In genomic region chr4:24577594-24577993, GRCm38 (mm10) we compare ENCODE assay signal across 28 mouse cellular contexts.
DNase-seq lines count a peak whose midpoint lies in the region; ATAC-seq and TF ChIP-seq lines count a peak whose summit lies in the region.
"Had no signal": no experiment of that assay in that cellular context is flagged by ENCODE, and none has a peak within 500 bp of the region (broad histone marks: within the 10 kb centered on the region; RNA-seq: fewer than 3 reads in every experiment).

No protein-coding gene starts in this region.

- H3K9ac ChIP-seq in ES-E14 (ENCODE audit: insufficient read depth, low read depth, low read length, poor library complexity, severe bottlenecking) = no peak overlapping the region
- H3K9ac ChIP-seq in liver, embryonic 11.5 days (ENCODE audit: low read depth, low read length) = no peak overlapping the region
- H3K9ac ChIP-seq in liver, embryonic 14.5 days (replicated peaks) = no peak overlapping the region
- no peak overlapping the region for H3K9ac ChIP-seq in liver, postnatal 0 days (replicated peaks)
- no peak overlapping the region for H3K9ac ChIP-seq in hindbrain, embryonic 16.5 days (ENCODE audit: low read depth, low read length)
- no peak overlapping the region for H3K9ac ChIP-seq in kidney, embryonic 16.5 days (replicated peaks; ENCODE audit: low read length)
- H3K9ac ChIP-seq: embryonic facial prominence, embryonic 13.5 days; forebrain, embryonic 12.5 days; hindbrain, embryonic 12.5 days; hindbrain, embryonic 15.5 days had no signal

- H3K36me3 ChIP-seq in ES-E14 (ENCODE audit: control insufficient read depth, insufficient read depth, low read length, poor library complexity, severe bottlenecking) = peaks cover 6% of the 10 kb centered on the region
- peaks cover 19% of the 10 kb centered on the region for H3K36me3 ChIP-seq in liver, embryonic 11.5 days (ENCODE audit: control insufficient read depth, insufficient read depth, low read length)
- H3K36me3 ChIP-seq in liver, embryonic 14.5 days (replicated peaks; ENCODE audit: control insufficient read depth, insufficient read depth, low read depth) = peaks cover 4% of the 10 kb centered on the region
- H3K36me3 ChIP-seq in liver, postnatal 0 days (replicated peaks; ENCODE audit: insufficient read depth, low read length) = peaks cover 6% of the 10 kb centered on the region; the same call in 1 of the 2 replicates
- H3K36me3 ChIP-seq in hindbrain, embryonic 16.5 days (ENCODE audit: control insufficient read depth, insufficient read depth, low read length) = no peaks in the 10 kb centered on the region
- H3K36me3 ChIP-seq in kidney, embryonic 16.5 days (ENCODE audit: insufficient read depth, low read length) = peaks cover 9% of the 10 kb centered on the region
- H3K36me3 ChIP-seq: hindbrain, embryonic 12.5 days; hindbrain, embryonic 15.5 days had no signal

- H3K27ac ChIP-seq in ES-E14 (ENCODE audit: insufficient read depth, low read depth, low read length, poor library complexity, severe bottlenecking) = 0 out of 2 replicates have a peak overlapping the region, but pooled peaks have one; percentile 22
- H3K27ac ChIP-seq in liver, embryonic 11.5 days (ENCODE audit: low read depth, low read length) = no peak overlapping the region
- H3K27ac ChIP-seq in liver, embryonic 14.5 days = no peak overlapping the region
- H3K27ac ChIP-seq in liver, postnatal 0 days (ENCODE audit: low read depth) = no peak overlapping the region
- H3K27ac ChIP-seq in hindbrain, embryonic 16.5 days (ENCODE audit: low read depth, low read length) = no peak overlapping the region
- no peak overlapping the region for H3K27ac ChIP-seq in kidney, embryonic 16.5 days (ENCODE audit: low read length)
- H3K27ac ChIP-seq: embryonic facial prominence, embryonic 10.5 days; embryonic facial prominence, embryonic 13.5 days; forebrain, embryonic 12.5 days; hindbrain, embryonic 12.5 days; hindbrain, embryonic 15.5 days had no signal

- 0 out of 2 replicates have a peak, but pooled peaks cover 3% of the 10 kb centered on the region for H3K9me3 ChIP-seq in ES-E14 (ENCODE audit: control insufficient read depth, insufficient read depth, low read depth, low read length)
- no peaks in the 10 kb centered on the region for H3K9me3 ChIP-seq in liver, embryonic 11.5 days (ENCODE audit: control insufficient read depth, low read length)
- no peaks in the 10 kb centered on the region for H3K9me3 ChIP-seq in liver, embryonic 14.5 days (ENCODE audit: control insufficient read depth, low read length)
- no peaks in the 10 kb centered on the region for H3K9me3 ChIP-seq in liver, postnatal 0 days (ENCODE audit: low read length)
- peaks cover 3% of the 10 kb centered on the region; the same call in 1 of the 2 replicates for H3K9me3 ChIP-seq in hindbrain, embryonic 16.5 days (ENCODE audit: control insufficient read depth, low read length)
- 0 out of 2 replicates have a peak, but pooled peaks cover 5% of the 10 kb centered on the region for H3K9me3 ChIP-seq in kidney, embryonic 16.5 days (ENCODE audit: low read length)
- H3K9me3 ChIP-seq: embryonic facial prominence, embryonic 13.5 days; forebrain, embryonic 12.5 days; G1E; hindbrain, embryonic 12.5 days; hindbrain, embryonic 15.5 days had no signal

- no peak for TF ChIP-seq CTCF in liver, embryonic 14.5 days (IDR thresholded peaks at IDR 0.05; ENCODE audit: low read depth)
- TF ChIP-seq CTCF in liver, postnatal 0 days (IDR thresholded peaks at IDR 0.05; ENCODE audit: low read depth) = no peak

- ATAC-seq in liver, embryonic 11.5 days (replicated peaks; ENCODE audit: low FRiP score) = peak; percentile 39; the same call in 1 of the 2 replicates
- ATAC-seq in liver, embryonic 14.5 days (ENCODE audit: insufficient read depth) = peak; percentile 65; the same call in 1 of the 2 replicates
- ATAC-seq in liver, postnatal 0 days = no peak
- no peak for ATAC-seq in hindbrain, embryonic 16.5 days
- ATAC-seq in kidney, embryonic 16.5 days (ENCODE audit: low FRiP score, low TSS enrichment) = no peak
- ATAC-seq: CD4-positive, CD25-positive, alpha-beta regulatory T cell, adult 4 months; forebrain, embryonic 16.5 days; Patski had no signal

- 0 out of 2 replicates have a peak, but pooled peaks have one; percentile 17 for TF ChIP-seq EP300 in liver, embryonic 14.5 days (IDR thresholded peaks at IDR 0.05; ENCODE audit: low read depth)
- TF ChIP-seq EP300 in liver, postnatal 0 days (IDR thresholded peaks at IDR 0.05; ENCODE audit: low read depth) = 0 out of 2 replicates have a peak, but pooled peaks have one; percentile 34

- in situ Hi-C loops in ES-E14 (cut with MboI; ENCODE audit: low sequenced_read_pairs in 2 of 2, unreplicated experiment in 2 of 2) = no loop called here

- H3K27me3 ChIP-seq in liver, embryonic 11.5 days (replicated peaks; ENCODE audit: control insufficient read depth, insufficient read depth, low read length) = no peaks in the 10 kb centered on the region
- H3K27me3 ChIP-seq in liver, embryonic 14.5 days (ENCODE audit: control insufficient read depth, insufficient read depth, low read length) = no peaks in the 10 kb centered on the region
- no peaks in the 10 kb centered on the region for H3K27me3 ChIP-seq in liver, postnatal 0 days (ENCODE audit: insufficient read depth, low read length)
- H3K27me3 ChIP-seq in hindbrain, embryonic 16.5 days (replicated peaks; ENCODE audit: control insufficient read depth, insufficient read depth, low read length) = no peaks in the 10 kb centered on the region
- H3K27me3 ChIP-seq in kidney, embryonic 16.5 days (ENCODE audit: insufficient read depth, low read length) = no peaks in the 10 kb centered on the region
- H3K27me3 ChIP-seq: embryonic facial prominence, embryonic 13.5 days; forebrain, embryonic 12.5 days; hindbrain, embryonic 12.5 days; hindbrain, embryonic 15.5 days; Patski had no signal

- H3K4me3 ChIP-seq in ES-E14 (ENCODE audit: insufficient read depth in 1 of 2, low read depth in 1 of 2, low read length in 2 of 2, poor library complexity in 1 of 2, severe bottlenecking in 1 of 2) = no peak overlapping the region
- H3K4me3 ChIP-seq in liver, embryonic 11.5 days (ENCODE audit: low read depth, low read length) = no peak overlapping the region
- no peak overlapping the region for H3K4me3 ChIP-seq in liver, embryonic 14.5 days (ENCODE audit: insufficient read depth in 1 of 2, low read depth in 2 of 2, low read length in 2 of 2)
- H3K4me3 ChIP-seq in liver, postnatal 0 days (ENCODE audit: low read depth, low read length) = no peak overlapping the region
- H3K4me3 ChIP-seq in hindbrain, embryonic 16.5 days (ENCODE audit: low read length) = no peak overlapping the region
- H3K4me3 ChIP-seq in kidney, embryonic 16.5 days (ENCODE audit: low read length) = no peak overlapping the region
- H3K4me3 ChIP-seq: embryonic facial prominence, embryonic 10.5 days; embryonic facial prominence, embryonic 13.5 days; erythroblast, embryonic 14.5 days; forebrain, embryonic 12.5 days; hindbrain, embryonic 12.5 days; hindbrain, embryonic 15.5 days had no signal

- no peak for DNase-seq in ES-E14 (ENCODE audit: low read depth, low spot score)
- DNase-seq in liver, embryonic 11.5 days (ENCODE audit: low spot score) = no peak
- no peak for DNase-seq in liver, embryonic 14.5 days (ENCODE audit: low read depth in 3 of 3, low spot score in 3 of 3)
- DNase-seq in liver, postnatal 0 days = no peak
- no peak for DNase-seq in left cerebral cortex, postnatal 36 days (ENCODE audit: low spot score in 2 of 2)
- DNase-seq in heart, adult 18-20 months = no peak
- DNase-seq: adrenal gland, adult 2 months; adrenal gland, postnatal 14 days; cerebellum, adult 11-12 months; cerebellum, adult 8-10 months; cerebellum, postnatal 10 days; cerebellum, postnatal 36 days; embryo, embryonic 11 days; gastrocnemius, postnatal 10 days; gastrocnemius, postnatal 36 days had no signal

- H3K4me1 ChIP-seq in ES-E14 (ENCODE audit: control insufficient read depth in 2 of 2, insufficient read depth in 2 of 2, low read length in 2 of 2, poor library complexity in 1 of 2) = no peaks in the 10 kb centered on the region
- no peaks in the 10 kb centered on the region for H3K4me1 ChIP-seq in liver, embryonic 11.5 days (replicated peaks; ENCODE audit: control insufficient read depth, insufficient read depth, low read length)
- no peaks in the 10 kb centered on the region for H3K4me1 ChIP-seq in liver, embryonic 14.5 days (replicated peaks; ENCODE audit: control insufficient read depth in 2 of 2, insufficient read depth in 2 of 2, low read length in 1 of 2)
- H3K4me1 ChIP-seq in liver, postnatal 0 days (ENCODE audit: insufficient read depth) = no peaks in the 10 kb centered on the region
- H3K4me1 ChIP-seq in hindbrain, embryonic 16.5 days (ENCODE audit: control insufficient read depth, insufficient read depth, low read depth, low read length) = no peaks in the 10 kb centered on the region
- no peaks in the 10 kb centered on the region for H3K4me1 ChIP-seq in kidney, embryonic 16.5 days (ENCODE audit: insufficient read depth, low read length)
- H3K4me1 ChIP-seq: embryonic facial prominence, embryonic 10.5 days; embryonic facial prominence, embryonic 13.5 days; forebrain, embryonic 12.5 days; hindbrain, embryonic 12.5 days; hindbrain, embryonic 15.5 days had no signal

- intact Hi-C loops in left cerebral cortex, postnatal 36 days (cut with DNase I) = no loop called here

- H3K4me2 ChIP-seq in liver, embryonic 11.5 days = no peak overlapping the region
- no peak overlapping the region for H3K4me2 ChIP-seq in liver, embryonic 14.5 days (ENCODE audit: low read depth)
- no peak overlapping the region for H3K4me2 ChIP-seq in liver, postnatal 0 days (ENCODE audit: low read depth, low read length)
- no peak overlapping the region for H3K4me2 ChIP-seq in hindbrain, embryonic 16.5 days (ENCODE audit: low read length)
- H3K4me2 ChIP-seq in kidney, embryonic 16.5 days (replicated peaks; ENCODE audit: low read depth, low read length) = no peak overlapping the region
- H3K4me2 ChIP-seq: embryonic facial prominence, embryonic 13.5 days; forebrain, embryonic 12.5 days; heart, embryonic 11.5 days; hindbrain, embryonic 12.5 days; hindbrain, embryonic 15.5 days had no signal

- WGBS in liver, embryonic 11.5 days = 82% methylated on average over 5 of the region's 5 CpGs
- 73% methylated on average over 5 of the region's 5 CpGs for WGBS in liver, embryonic 14.5 days (ENCODE audit: insufficient replicate concordance)
- 73% methylated on average over 5 of the region's 5 CpGs for WGBS in liver, postnatal 0 days (ENCODE audit: insufficient replicate concordance)
- 96% methylated on average over 5 of the region's 5 CpGs for WGBS in hindbrain, embryonic 16.5 days
- 98% methylated on average over 5 of the region's 5 CpGs for WGBS in kidney, embryonic 16.5 days

TF ChIP-seq in ES-E14, 5 proteins besides CTCF, POLR2A, EP300 and RAD21:
- TF ChIP-seq CHD2 (IDR thresholded peaks at IDR 0.05; ENCODE audit: low read depth, low read length) = no peak
- TF ChIP-seq HCFC1 (IDR thresholded peaks at IDR 0.05; ENCODE audit: borderline replicate concordance, insufficient read depth, low read length) = no peak
- TF ChIP-seq ZC3H11A (IDR thresholded peaks at IDR 0.05; ENCODE audit: borderline replicate concordance, low read depth, low read length) = no peak
- TF ChIP-seq MAFK (IDR thresholded peaks at IDR 0.05; ENCODE audit: insufficient read depth, low read depth, low read length) = 0 out of 2 replicates have a peak, but pooled peaks have one; percentile 29
- no peak for TF ChIP-seq ZNF384 (IDR thresholded peaks at IDR 0.05; ENCODE audit: low read depth, low read length)

Comparison
In these comparisons a context has a peak if more than half of its experiments do, and no peak if none do; other contexts are left out.
1. ATAC-seq: peak in liver, embryonic 11.5 days (single experiment) and liver, embryonic 14.5 days (single experiment); none in liver, postnatal 0 days (single experiment), hindbrain, embryonic 16.5 days (single experiment) and kidney, embryonic 16.5 days (single experiment).